Mouse (Mus musculus): ENCODE measurements around the gene Zp1. TPM values are rescaled to one million over a fixed set of nuclear protein-coding genes. Genes with fewer than 3 reads are reported as not detected.

Gene Zp1
- polyA plus RNA-seq, 1 experiment from 2014 or later = not detected

Other genes with a start within 250 kb of the Zp1 start
- not detected in 2 replicates for gene Pga5, start 242.6 kb downstream of the Zp1 start, polyA plus RNA-seq (2014; fragmentation: Nextera tagmentation; extraction: Ambion mirVana)
- gene Vps37c, start 231.9 kb downstream of the Zp1 start, polyA plus RNA-seq (2014; fragmentation: Nextera tagmentation; extraction: Ambion mirVana) = 23.9 and 27.2 TPM in 2 replicates
- gene Cd5, start 181.6 kb downstream of the Zp1 start, polyA plus RNA-seq (2014; fragmentation: Nextera tagmentation; extraction: Ambion mirVana) = not detected in 2 replicates
- not detected in 2 replicates for gene Cd6, start 90.6 kb downstream of the Zp1 start, polyA plus RNA-seq (2014; fragmentation: Nextera tagmentation; extraction: Ambion mirVana)
- 0.13 and 0.37 TPM in 2 replicates for gene Slc15a3, start 80.9 kb downstream of the Zp1 start, polyA plus RNA-seq (2014; fragmentation: Nextera tagmentation; extraction: Ambion mirVana)
- 56.2 and 61.3 TPM in 2 replicates for gene Tmem132a, start 50.7 kb downstream of the Zp1 start, polyA plus RNA-seq (2014; fragmentation: Nextera tagmentation; extraction: Ambion mirVana)
- gene Tmem109, start 38.6 kb downstream of the Zp1 start, polyA plus RNA-seq (2014; fragmentation: Nextera tagmentation; extraction: Ambion mirVana) = 44.1 and 44.9 TPM in 2 replicates
- 50.4 and 58.6 TPM in 2 replicates for gene Prpf19, start 25.4 kb downstream of the Zp1 start, polyA plus RNA-seq (2014; fragmentation: Nextera tagmentation; extraction: Ambion mirVana)
- gene Ptgdr2, start 16.5 kb upstream of the Zp1 start, polyA plus RNA-seq (2014; fragmentation: Nextera tagmentation; extraction: Ambion mirVana) = 0.10 TPM in 1 of 2 replicates, not detected in the other
- 17.5 and 20.1 TPM in 2 replicates for gene Ccdc86, start 28.6 kb upstream of the Zp1 start, polyA plus RNA-seq (2014; fragmentation: Nextera tagmentation; extraction: Ambion mirVana)
- gene Ms4a10, start 54.0 kb upstream of the Zp1 start, polyA plus RNA-seq (2014; fragmentation: Nextera tagmentation; extraction: Ambion mirVana) = 0.17 TPM in 1 of 2 replicates, not detected in the other
- not detected in 2 replicates for gene Ms4a15, start 72.6 kb upstream of the Zp1 start, polyA plus RNA-seq (2014; fragmentation: Nextera tagmentation; extraction: Ambion mirVana)
- not detected in 2 replicates for gene Ms4a18, start 97.4 kb upstream of the Zp1 start, polyA plus RNA-seq (2014; fragmentation: Nextera tagmentation; extraction: Ambion mirVana)
- not detected in 2 replicates for gene Ms4a8a, start 160.5 kb upstream of the Zp1 start, polyA plus RNA-seq (2014; fragmentation: Nextera tagmentation; extraction: Ambion mirVana)
- not detected in 2 replicates for gene 1700017D01Rik, start 210.2 kb upstream of the Zp1 start, polyA plus RNA-seq (2014; fragmentation: Nextera tagmentation; extraction: Ambion mirVana)
- not detected in 2 replicates for gene 1700025F22Rik, start 244.7 kb upstream of the Zp1 start, polyA plus RNA-seq (2014; fragmentation: Nextera tagmentation; extraction: Ambion mirVana)